Mouse (Mus musculus): ENCODE measurements at regions not wholly inside any gene's neighbourhood (a gene's known extent, or its start where the extent isn't known, plus 50 kb on each side); places are given as distances from the start of the nearest gene placed in this dataset.

DNA sequence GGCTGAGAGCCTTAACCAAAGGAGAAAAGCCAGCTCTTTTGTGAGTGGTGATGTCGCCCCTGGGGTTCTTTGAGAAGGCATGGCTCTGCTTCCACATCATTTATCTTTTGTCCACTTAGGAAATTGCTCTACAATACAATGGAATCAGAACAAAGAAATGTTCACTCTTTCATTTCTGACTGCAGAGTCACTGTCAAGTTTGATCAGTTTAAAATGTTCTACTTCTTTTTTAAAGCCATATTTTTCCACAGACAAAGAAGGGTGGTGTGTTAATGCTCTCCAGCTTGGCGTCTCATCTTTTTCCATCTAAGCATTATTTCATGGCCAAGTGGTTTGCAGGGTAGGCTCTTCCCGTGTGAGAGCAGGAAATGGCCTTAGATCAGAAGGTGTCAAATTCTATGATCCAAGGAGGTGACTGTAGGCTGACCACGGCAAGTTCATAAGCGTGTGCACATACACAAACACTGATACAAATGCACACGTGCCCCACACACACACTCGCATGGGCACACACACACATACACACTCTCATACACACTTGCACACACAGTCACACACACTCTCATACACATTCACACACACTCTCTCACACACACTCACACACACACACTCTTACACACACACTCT is 645.9 kb downstream of the Zfp706 start:
- no peaks in the 10 kb centered on the region for H3K4me1 ChIP-seq (ENCODE audit: control insufficient read depth, insufficient read depth, insufficient read length, low read length)
- no peaks in the 10 kb centered on the region for H3K27me3 ChIP-seq (ENCODE audit: control insufficient read depth, insufficient read depth, low read length)
- TF ChIP-seq CTCF (IDR thresholded peaks at IDR 0.05; ENCODE audit: extremely low read depth, insufficient read length, insufficient replicate concordance, low read depth, low read length) = no peak
- TF ChIP-seq POLR2A (IDR thresholded peaks at IDR 0.05; ENCODE audit: low read depth, low read length) = no peak
- H3K36me3 ChIP-seq (ENCODE audit: control insufficient read depth, insufficient read depth, low read length) = no peaks in the 10 kb centered on the region
- no peak overlapping the region for H3K27ac ChIP-seq (ENCODE audit: insufficient read depth, low read depth, low read length)
- WGBS = 64% methylated on average over 7 of the region's 7 CpGs
- no peak overlapping the region for H3K4me3 ChIP-seq (ENCODE audit: low read depth, low read length)

DNA sequence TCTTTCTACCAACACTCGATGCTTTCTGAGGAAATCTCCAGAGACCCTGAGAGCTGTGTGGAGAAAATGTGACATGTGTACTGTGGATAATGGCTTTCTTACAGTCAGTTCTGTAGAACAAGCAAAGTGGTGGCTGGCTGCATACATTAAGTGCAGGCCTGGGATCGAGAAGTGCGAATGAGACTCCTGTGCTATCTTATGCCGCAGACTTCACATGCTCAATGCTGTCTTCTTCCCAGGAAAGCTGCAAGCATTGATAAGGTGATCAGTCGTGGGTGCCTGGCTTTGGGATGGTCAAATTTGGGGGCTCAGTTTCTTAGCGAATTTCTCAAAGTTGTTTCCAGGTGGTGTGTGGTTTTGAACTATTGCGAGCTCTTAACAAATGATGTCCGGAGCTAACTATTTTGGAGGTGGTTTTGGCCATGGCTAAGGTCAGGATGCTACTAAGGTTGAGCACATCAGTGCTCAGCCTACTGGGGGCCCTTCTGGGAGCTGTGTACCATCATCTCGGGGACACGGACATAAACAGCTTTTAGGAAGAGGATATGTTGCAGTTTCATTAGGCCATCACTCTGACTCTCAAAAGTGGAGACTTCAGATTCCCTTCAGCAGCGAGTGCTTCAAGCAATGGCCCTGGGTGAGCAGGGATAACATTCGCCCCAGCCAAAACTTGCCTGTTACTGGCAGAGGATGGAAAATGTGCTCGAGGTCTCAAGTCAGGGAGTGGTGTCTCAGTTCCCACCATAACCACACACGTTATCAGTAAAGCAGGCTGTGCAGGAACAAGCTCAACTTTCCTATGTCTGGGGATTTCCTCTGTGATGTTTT is 646.7 kb downstream of the Zfp706 start:
- H3K36me3 ChIP-seq (ENCODE audit: control insufficient read depth, insufficient read depth, low read length) = no peaks in the 10 kb centered on the region
- H3K4me1 ChIP-seq (ENCODE audit: control insufficient read depth, insufficient read depth, insufficient read length, low read length) = no peaks in the 10 kb centered on the region
- TF ChIP-seq POLR2A (IDR thresholded peaks at IDR 0.05; ENCODE audit: low read depth, low read length) (no peak), CTCF (IDR thresholded peaks at IDR 0.05; ENCODE audit: extremely low read depth, insufficient read length, insufficient replicate concordance, low read depth, low read length) (no peak)
- H3K4me3 ChIP-seq (ENCODE audit: low read depth, low read length) = no peak overlapping the region
- H3K27me3 ChIP-seq (ENCODE audit: control insufficient read depth, insufficient read depth, low read length) = no peaks in the 10 kb centered on the region
- WGBS = 73% methylated on average over 14 of the region's 14 CpGs
- H3K27ac ChIP-seq (ENCODE audit: insufficient read depth, low read depth, low read length) = no peak overlapping the region

DNA sequence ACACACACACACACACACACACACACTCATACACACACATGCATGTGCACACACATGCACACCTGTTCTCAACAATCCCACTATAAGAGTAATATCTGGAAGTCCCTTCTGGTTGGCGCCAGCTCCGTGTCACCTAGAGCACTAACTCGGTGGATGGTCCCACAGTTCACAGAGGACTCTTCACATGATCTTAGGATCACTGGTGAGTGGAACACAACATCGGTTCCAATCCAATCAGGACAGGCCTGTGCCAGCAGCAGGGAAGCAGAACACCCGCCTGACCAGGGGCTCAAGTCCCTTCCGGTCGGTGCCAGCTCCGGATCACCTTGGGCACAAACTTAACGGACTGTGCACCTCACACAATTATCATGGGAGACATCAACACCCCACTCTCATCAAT is 651.7 kb downstream of the Zfp706 start:
- TF ChIP-seq POLR2A (IDR thresholded peaks at IDR 0.05; ENCODE audit: low read depth, low read length) (no peak), CTCF (IDR thresholded peaks at IDR 0.05; ENCODE audit: extremely low read depth, insufficient read length, insufficient replicate concordance, low read depth, low read length) (no peak)
- H3K27me3 ChIP-seq (ENCODE audit: control insufficient read depth, insufficient read depth, low read length) = no peaks in the 10 kb centered on the region
- 91% methylated on average over 9 of the region's 9 CpGs for WGBS

DNA sequence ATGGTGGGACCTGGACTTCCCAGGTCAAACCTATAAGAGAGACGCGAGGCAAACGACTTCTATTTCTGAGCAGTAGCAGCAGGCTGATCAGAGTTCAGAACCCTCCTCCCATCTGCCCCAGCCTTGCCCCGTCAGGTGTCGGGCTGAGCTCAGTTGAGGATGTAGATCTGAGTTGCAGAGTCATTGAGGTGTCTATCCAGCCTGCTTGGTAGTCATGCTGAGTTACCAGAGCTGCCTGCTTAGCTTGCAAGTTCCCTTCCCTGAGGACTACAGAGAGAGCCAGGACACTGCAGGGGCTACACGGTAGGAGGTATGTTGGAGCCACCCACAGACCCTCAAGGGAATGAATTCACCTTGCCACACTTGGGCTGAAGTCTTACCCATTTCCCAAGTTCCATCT is 653.0 kb downstream of the Zfp706 start:
- TF ChIP-seq CTCF (IDR thresholded peaks at IDR 0.05; ENCODE audit: extremely low read depth, insufficient read length, insufficient replicate concordance, low read depth, low read length) (no peak), POLR2A (IDR thresholded peaks at IDR 0.05; ENCODE audit: low read depth, low read length) (no peak)
- Histone ChIP-seq H3K27me3 (ENCODE audit: control insufficient read depth, insufficient read depth, low read length) (no peaks in the 10 kb centered on the region), H3K36me3 (ENCODE audit: control insufficient read depth, insufficient read depth, low read length) (no peaks in the 10 kb centered on the region), H3K27ac (ENCODE audit: insufficient read depth, low read depth, low read length) (no peak overlapping the region), H3K4me1 (ENCODE audit: control insufficient read depth, insufficient read depth, insufficient read length, low read length) (no peaks in the 10 kb centered on the region), H3K4me3 (ENCODE audit: low read depth, low read length) (no peak overlapping the region)
- WGBS = 55% methylated on average over 6 of the region's 6 CpGs

More for the DNA sequence above, 651.7 kb downstream of the Zfp706 start:
- H3K4me1 ChIP-seq (ENCODE audit: control insufficient read depth, insufficient read depth, insufficient read length, low read length) = no peaks in the 10 kb centered on the region
- H3K36me3 ChIP-seq (ENCODE audit: control insufficient read depth, insufficient read depth, low read length) = no peaks in the 10 kb centered on the region
- H3K27ac ChIP-seq (ENCODE audit: insufficient read depth, low read depth, low read length) = no peak overlapping the region
- no peak overlapping the region for H3K4me3 ChIP-seq (ENCODE audit: low read depth, low read length)

DNA sequence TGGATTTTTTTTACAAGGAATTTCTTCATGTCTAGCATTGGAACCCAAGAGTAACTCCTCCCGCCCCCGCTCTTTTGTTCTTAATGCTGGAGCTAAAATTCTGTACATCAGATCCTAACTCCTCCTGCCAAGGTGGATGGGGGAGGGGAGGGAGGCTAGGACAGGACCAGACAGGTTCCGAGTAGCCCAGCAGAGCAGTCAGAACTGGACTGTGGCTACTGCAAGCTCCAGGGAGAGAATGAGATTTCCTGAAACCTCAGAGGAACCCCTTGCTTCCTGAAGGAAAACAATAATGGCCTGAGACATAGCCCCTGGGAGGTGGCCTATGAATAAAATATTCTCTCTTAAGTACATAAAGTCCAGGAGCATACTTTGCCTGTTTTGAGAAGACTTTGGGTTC is 653.8 kb downstream of the Zfp706 start:
- no peak overlapping the region for H3K4me3 ChIP-seq (ENCODE audit: low read depth, low read length)
- no peaks in the 10 kb centered on the region for H3K36me3 ChIP-seq (ENCODE audit: control insufficient read depth, insufficient read depth, low read length)
- H3K27ac ChIP-seq (ENCODE audit: insufficient read depth, low read depth, low read length) = no peak overlapping the region
- peaks cover under 1% of the 10 kb centered on the region; the same call in 1 of the 2 replicates for H3K4me1 ChIP-seq (ENCODE audit: control insufficient read depth, insufficient read depth, insufficient read length, low read length)
- H3K27me3 ChIP-seq (ENCODE audit: control insufficient read depth, insufficient read depth, low read length) = no peaks in the 10 kb centered on the region
- 87% methylated on average over 3 of the region's 3 CpGs for WGBS
- TF ChIP-seq POLR2A (IDR thresholded peaks at IDR 0.05; ENCODE audit: low read depth, low read length) = no peak
- no peak for TF ChIP-seq CTCF (IDR thresholded peaks at IDR 0.05; ENCODE audit: extremely low read depth, insufficient read length, insufficient replicate concordance, low read depth, low read length)

DNA sequence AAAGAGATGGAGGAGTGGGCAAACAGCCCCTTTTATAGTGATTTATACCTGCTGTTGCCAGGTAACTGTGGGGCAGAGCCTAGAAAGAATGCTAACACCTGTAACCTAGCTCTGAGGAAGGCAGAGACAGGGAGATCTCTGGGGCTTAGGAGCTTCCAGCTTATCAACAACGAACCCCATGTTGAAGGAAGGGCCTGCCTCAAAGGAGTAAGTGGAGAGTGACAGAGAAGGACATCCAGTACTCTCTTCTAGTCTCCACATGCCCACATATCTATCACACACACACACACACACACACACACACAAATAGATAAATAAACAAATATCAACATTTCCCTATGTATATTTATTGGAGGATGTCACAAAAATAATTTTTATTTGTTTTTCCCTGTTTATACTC is 654.6 kb downstream of the Zfp706 start:
- no peak overlapping the region for H3K4me3 ChIP-seq (ENCODE audit: low read depth, low read length)
- 79% methylated on average over 1 of the region's 1 CpGs for WGBS
- no peak overlapping the region for H3K27ac ChIP-seq (ENCODE audit: insufficient read depth, low read depth, low read length)
- no peaks in the 10 kb centered on the region for H3K27me3 ChIP-seq (ENCODE audit: control insufficient read depth, insufficient read depth, low read length)
- peaks cover 8% of the 10 kb centered on the region; the same call in 1 of the 2 replicates for H3K4me1 ChIP-seq (ENCODE audit: control insufficient read depth, insufficient read depth, insufficient read length, low read length)
- H3K36me3 ChIP-seq (ENCODE audit: control insufficient read depth, insufficient read depth, low read length) = no peaks in the 10 kb centered on the region
- TF ChIP-seq CTCF (IDR thresholded peaks at IDR 0.05; ENCODE audit: extremely low read depth, insufficient read length, insufficient replicate concordance, low read depth, low read length) = no peak
- TF ChIP-seq POLR2A (IDR thresholded peaks at IDR 0.05; ENCODE audit: low read depth, low read length) = no peak

DNA sequence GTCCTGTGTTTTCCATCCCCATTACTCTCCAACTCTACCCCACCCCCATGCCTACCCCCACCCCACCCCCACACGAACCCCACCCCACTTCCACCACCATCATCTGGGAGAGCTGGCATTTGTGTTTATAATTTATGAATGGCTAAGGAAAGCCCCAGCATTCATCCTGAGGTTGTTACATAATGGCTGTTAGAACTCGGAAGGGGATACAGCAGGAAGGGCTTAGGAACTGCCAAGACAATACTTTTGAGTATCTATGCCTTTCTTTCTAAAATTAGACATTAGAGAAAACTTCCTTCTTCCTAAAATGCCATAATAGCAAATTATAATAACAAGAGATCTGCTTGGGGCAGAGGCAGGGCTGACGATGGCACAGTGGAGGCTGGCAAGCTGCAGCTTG is 655.9 kb downstream of the Zfp706 start:
- Histone ChIP-seq H3K4me1 (ENCODE audit: control insufficient read depth, insufficient read depth, insufficient read length, low read length) (peaks cover 15% of the 10 kb centered on the region; the same call in 1 of the 2 replicates), H3K4me3 (ENCODE audit: low read depth, low read length) (no peak overlapping the region), H3K36me3 (ENCODE audit: control insufficient read depth, insufficient read depth, low read length) (no peaks in the 10 kb centered on the region), H3K27ac (ENCODE audit: insufficient read depth, low read depth, low read length) (no peak overlapping the region), H3K27me3 (ENCODE audit: control insufficient read depth, insufficient read depth, low read length) (no peaks in the 10 kb centered on the region)
- WGBS = 55% methylated on average over 3 of the region's 3 CpGs
- TF ChIP-seq POLR2A (IDR thresholded peaks at IDR 0.05; ENCODE audit: low read depth, low read length) (no peak), CTCF (IDR thresholded peaks at IDR 0.05; ENCODE audit: extremely low read depth, insufficient read length, insufficient replicate concordance, low read depth, low read length) (no peak)

All from small intestine, adult 2 months (tissue).